Mouse (Mus musculus) bone marrow, adult 2 months (tissue): ENCODE data around the gene Fgfr2.

Experiments used
- CTCF ChIP-seq: fragments of 200-500 bp; IDR thresholded peaks from 2 replicates; pipeline ENCODE4 v1.5.1; 2011; ENCODE audit warnings: low read length, control low read depth; ENCODE audit not compliant: control insufficient read depth, insufficient read depth
- POLR2A ChIP-seq: fragments of 200-500 bp; IDR thresholded peaks from 2 replicates; pipeline ENCODE4 v1.6.1; 2011; ENCODE audit warnings: low read depth, mild to moderate bottlenecking, control low read depth, low read length, borderline replicate concordance; ENCODE audit not compliant: control insufficient read depth

GRCm38 (mm10) chr7:132773011-132773705, 350.0 kb downstream of the Fgfr2 start:
- TF ChIP-seq CTCF (no peak), POLR2A (no peak)
